Mouse (Mus musculus): ENCODE data around the gene Top2a. TPM values are rescaled to one million over a fixed set of nuclear protein-coding genes. Genes with fewer than 3 reads are reported as not detected.

Top2a gene
- polyA plus RNA-seq, 1 experiment, result 227 TPM

DNA sequence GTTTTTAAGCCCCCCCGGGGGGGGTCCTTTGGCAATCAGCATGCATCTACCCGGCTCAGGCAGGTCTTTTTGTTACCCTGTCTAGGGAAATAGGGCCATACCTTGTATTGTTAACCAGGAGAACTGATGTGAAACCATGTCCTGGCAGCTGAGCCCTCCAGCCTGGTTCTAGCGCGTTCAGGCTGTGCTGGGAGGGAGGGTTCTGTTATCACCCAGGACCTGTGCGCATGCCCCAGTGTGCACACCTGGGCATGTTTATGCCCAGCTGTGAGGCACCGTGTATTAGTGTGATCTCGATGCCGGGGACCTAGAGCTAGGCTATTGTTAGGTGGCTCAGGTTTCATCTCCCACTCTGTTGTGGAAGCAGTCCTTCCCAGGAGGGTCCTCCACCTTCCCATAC lies 62.2 kb downstream of the Top2a start:
- Histone ChIP-seq H3K4me1 (ENCODE audit: control insufficient read depth, insufficient read depth, low read length) (peaks cover 17% of the 10 kb centered on the region), H3K4me3 (ENCODE audit: insufficient read depth, low read length) (peak overlapping the region; percentile 82), H3K27ac (ENCODE audit: insufficient read depth, low read length) (peak overlapping the region; percentile 76)
- no peak for TF ChIP-seq CTCF (IDR thresholded peaks at IDR 0.05; ENCODE audit: borderline replicate concordance, insufficient read depth, low read length)
- no peak for TF ChIP-seq POLR2A (IDR thresholded peaks at IDR 0.05; ENCODE audit: low read depth, low read length)

DNA sequence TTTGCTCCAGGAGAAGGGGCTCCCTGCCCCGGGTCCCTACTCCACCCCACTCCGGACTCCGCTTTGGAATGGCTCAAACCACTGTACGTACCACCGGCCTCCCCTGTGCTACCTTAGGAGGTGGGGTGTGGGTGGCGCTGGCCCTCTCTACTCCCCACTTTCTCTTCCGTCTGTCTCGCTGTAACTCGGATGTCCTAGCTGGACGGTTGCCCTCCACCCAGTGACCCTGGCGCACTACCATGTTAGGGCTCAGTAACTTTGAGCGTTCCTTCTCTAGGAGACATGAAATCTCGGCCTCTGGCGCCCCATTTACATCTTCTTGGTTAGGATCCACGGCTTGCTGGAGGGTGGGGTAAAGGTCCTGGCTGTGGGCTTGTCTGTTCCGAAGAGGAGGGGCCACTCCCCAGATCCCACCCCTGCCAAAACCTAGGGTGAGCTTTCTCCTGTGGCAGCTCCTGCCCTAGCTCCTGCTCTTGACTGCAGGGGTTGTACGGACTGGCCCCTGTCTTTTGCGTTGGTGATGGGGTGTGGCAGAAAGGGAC lies 62.9 kb downstream of the Top2a start:
- H3K27ac ChIP-seq (ENCODE audit: insufficient read depth, low read length), result peak overlapping the region; percentile 76
- TF ChIP-seq CTCF (IDR thresholded peaks at IDR 0.05; ENCODE audit: borderline replicate concordance, insufficient read depth, low read length) (no peak), POLR2A (IDR thresholded peaks at IDR 0.05; ENCODE audit: low read depth, low read length) (peak; percentile 60; the same call in 1 of the 2 replicates)

DNA sequence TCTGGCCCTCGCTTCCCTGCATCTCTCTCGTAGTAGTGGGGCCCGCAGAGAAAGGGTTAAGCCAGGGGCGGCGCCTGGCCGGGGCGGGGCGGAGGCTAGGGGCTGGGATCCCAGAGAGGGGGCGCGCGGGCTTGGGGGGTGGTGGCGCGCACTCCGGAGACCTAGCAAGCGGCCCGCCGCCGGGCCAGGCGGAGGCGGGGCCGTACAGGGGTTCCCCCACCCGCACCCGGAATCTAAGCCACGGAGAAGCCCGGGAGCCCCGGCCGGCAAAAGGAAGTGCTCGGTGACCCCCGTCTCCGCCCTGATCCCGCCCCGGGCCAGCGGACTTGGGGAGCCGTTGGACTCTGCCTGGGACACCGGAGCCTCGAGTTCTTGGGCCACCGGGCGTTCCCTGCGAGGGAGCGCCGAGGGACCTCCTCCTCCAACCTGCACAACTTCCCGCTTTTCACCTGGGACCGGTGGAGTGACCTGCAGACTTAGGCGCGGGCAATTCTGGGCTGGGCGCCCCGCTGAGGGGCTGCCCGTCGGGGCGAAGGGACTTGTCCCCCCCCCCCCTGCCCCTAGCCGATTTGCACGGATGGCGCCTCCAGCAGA lies 63.6 kb downstream of the Top2a start:
- TF ChIP-seq POLR2A (IDR thresholded peaks at IDR 0.05; ENCODE audit: low read depth, low read length) (0 out of 2 replicates have a peak, but pooled peaks have one; percentile 24), CTCF (IDR thresholded peaks at IDR 0.05; ENCODE audit: borderline replicate concordance, insufficient read depth, low read length) (no peak)
- H3K4me3 ChIP-seq (ENCODE audit: insufficient read depth, low read length), result peak overlapping the region; percentile 82
- peak overlapping the region; percentile 76 for H3K27ac ChIP-seq (ENCODE audit: insufficient read depth, low read length)
- peaks cover 7% of the 10 kb centered on the region for H3K4me1 ChIP-seq (ENCODE audit: control insufficient read depth, insufficient read depth, low read length)

More for the DNA sequence above, 62.9 kb downstream of the Top2a start:
- Histone ChIP-seq H3K4me3 (ENCODE audit: insufficient read depth, low read length) (peak overlapping the region; percentile 82), H3K4me1 (ENCODE audit: control insufficient read depth, insufficient read depth, low read length) (peaks cover 12% of the 10 kb centered on the region)

DNA sequence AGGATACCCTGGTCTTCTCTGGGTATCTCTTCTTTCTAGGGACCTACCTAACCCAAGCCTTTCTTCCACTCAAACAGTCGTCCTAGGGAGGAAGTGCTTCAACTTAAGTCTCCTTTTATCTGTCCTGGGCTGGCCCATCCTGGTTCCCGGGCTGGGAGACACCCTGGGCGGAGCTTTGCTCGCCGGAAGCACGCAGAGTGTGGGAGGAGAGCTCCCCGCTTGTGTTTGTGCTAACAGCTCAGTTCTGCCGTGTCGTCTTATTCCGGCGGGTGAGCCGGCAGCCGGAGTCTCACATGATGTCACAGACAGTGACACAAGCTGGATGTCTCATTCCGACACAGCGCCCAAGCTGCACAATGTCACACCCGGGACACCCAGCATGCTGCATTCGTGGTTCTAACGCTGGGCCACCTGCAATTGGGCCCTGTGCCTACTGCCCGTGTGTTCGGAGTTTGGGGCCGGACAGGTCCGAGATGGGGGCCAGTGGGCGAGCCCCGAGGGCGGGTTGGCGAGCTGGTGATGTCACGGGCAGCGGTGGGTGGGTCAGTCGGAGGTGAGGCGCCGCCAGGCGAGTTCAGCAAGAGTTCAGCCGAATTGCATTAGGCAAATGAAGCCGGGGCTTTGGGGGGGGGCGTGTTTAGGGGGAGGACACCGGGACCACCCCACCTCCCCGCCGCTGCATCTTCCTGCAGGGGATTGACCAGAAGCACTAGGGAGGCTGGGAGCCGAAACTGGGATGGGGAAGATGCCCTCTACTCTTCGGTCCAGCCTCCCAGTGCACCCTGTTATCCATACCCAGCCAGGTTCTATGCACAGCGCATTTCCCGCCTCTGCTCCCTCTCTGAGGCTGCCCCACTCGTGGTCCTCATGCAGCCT lies 64.3 kb downstream of the Top2a start:
- Histone ChIP-seq H3K4me1 (ENCODE audit: control insufficient read depth, insufficient read depth, low read length) (peaks cover 6% of the 10 kb centered on the region), H3K27ac (ENCODE audit: insufficient read depth, low read length) (peak overlapping the region; percentile 66), H3K4me3 (ENCODE audit: insufficient read depth, low read length) (peak overlapping the region; percentile 82)
- no peak for TF ChIP-seq CTCF (IDR thresholded peaks at IDR 0.05; ENCODE audit: borderline replicate concordance, insufficient read depth, low read length)
- peak; percentile 85 for TF ChIP-seq POLR2A (IDR thresholded peaks at IDR 0.05; ENCODE audit: low read depth, low read length)

DNA sequence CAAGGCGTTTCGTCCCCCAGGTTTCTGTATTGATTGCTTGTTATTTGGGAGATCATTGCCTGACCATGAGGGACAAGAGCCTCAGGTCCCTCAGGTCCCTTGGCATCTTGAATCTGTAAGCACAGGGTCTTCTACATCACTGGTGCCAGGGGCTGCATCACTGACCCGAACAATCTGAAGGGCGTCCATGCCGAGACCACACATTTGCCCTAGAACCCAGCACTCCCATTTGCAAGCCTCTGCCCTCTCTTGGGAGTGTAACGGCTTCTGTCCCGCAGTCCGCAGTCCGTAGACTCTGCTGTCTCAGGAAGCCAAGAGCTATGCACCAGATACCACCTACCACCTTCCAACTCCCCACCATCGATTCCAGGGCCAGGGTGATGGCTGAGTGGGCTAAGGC lies 67.6 kb downstream of the Top2a start:
- peaks cover 12% of the 10 kb centered on the region for H3K4me1 ChIP-seq (ENCODE audit: control insufficient read depth, insufficient read depth, low read length)
- H3K27ac ChIP-seq (ENCODE audit: insufficient read depth, low read length), result no peak overlapping the region
- no peak for TF ChIP-seq CTCF (IDR thresholded peaks at IDR 0.05; ENCODE audit: borderline replicate concordance, insufficient read depth, low read length)
- TF ChIP-seq POLR2A (IDR thresholded peaks at IDR 0.05; ENCODE audit: low read depth, low read length), result no peak
- H3K4me3 ChIP-seq (ENCODE audit: insufficient read depth, low read length), result no peak overlapping the region

DNA sequence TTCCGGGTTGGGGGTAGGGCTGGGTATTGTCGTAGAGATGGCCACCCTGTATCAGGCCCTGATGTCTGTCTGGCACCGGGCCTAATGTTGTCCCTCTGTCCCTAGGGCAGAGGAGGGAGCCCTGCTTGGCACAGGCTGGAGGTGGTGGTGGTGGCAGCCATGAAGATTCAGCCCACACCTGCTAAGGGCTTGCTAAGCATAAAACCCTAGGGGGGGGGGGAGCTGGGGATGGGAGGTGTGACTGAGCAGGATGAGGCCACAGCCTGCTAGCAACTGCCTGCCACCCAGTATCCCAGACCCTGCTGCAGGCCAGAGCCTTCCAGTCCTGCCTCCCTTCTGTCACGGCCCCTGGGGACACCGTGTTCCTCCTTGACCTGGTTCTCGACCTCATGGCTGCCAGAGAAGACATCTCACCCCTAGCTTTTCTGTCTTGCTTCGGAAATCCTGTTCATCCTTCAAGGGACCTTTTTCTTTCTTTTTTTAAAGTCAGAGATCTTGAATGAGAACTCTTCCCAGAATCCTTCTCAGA lies 68.2 kb downstream of the Top2a start:
- Histone ChIP-seq H3K27ac (ENCODE audit: insufficient read depth, low read length) (no peak overlapping the region), H3K4me3 (ENCODE audit: insufficient read depth, low read length) (no peak overlapping the region), H3K4me1 (ENCODE audit: control insufficient read depth, insufficient read depth, low read length) (peaks cover 12% of the 10 kb centered on the region)
- TF ChIP-seq POLR2A (IDR thresholded peaks at IDR 0.05; ENCODE audit: low read depth, low read length) (no peak), CTCF (IDR thresholded peaks at IDR 0.05; ENCODE audit: borderline replicate concordance, insufficient read depth, low read length) (no peak)

DNA sequence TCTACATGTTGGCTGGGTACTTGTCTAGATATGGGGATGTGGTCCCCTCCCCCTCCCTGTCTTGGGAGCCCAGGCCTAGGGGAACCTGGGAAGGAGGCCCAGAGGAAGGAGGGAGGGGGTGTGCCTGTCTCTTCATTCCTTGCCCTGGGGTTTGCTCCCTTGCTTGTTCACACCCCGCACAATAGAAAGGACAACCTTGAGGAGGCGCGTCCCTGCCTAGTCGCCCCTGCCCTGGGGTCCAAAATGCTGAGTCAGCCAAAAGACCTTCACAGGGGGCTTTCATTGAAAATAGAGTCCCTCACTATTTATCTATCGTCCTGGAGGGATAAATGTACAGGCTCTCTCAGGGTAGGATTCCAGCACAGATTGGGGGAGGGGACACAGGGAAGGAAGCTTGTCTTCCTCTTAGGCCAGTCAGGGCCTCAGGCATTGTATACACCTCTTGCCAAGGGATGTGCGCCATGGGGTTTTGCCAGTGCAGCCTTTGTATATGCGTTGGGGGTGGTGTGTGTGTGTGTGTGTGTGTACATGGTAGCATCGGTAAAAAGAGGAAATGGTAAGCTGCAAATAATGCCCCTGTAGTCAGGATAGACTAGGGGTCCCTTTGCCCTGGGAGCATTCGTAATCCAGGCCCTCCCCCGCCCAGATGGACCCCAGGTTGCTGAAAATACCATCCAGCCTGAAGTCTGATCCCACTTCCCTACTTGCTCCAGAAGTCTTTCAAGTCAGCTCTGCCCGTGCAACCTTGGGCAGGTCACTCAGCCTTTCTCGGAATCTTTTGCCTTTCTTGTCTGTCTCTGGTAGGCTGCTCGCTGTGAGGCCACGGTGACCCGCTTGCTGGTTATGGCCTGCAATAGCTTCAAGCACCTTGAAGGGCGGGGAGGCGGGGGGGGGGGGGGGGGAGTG lies 68.9 kb downstream of the Top2a start:
- Histone ChIP-seq H3K4me3 (ENCODE audit: insufficient read depth, low read length) (no peak overlapping the region), H3K4me1 (ENCODE audit: control insufficient read depth, insufficient read depth, low read length) (peaks cover 12% of the 10 kb centered on the region), H3K27ac (ENCODE audit: insufficient read depth, low read length) (peak overlapping the region; percentile 59)
- TF ChIP-seq POLR2A (IDR thresholded peaks at IDR 0.05; ENCODE audit: low read depth, low read length) (no peak), CTCF (IDR thresholded peaks at IDR 0.05; ENCODE audit: borderline replicate concordance, insufficient read depth, low read length) (no peak)

DNA sequence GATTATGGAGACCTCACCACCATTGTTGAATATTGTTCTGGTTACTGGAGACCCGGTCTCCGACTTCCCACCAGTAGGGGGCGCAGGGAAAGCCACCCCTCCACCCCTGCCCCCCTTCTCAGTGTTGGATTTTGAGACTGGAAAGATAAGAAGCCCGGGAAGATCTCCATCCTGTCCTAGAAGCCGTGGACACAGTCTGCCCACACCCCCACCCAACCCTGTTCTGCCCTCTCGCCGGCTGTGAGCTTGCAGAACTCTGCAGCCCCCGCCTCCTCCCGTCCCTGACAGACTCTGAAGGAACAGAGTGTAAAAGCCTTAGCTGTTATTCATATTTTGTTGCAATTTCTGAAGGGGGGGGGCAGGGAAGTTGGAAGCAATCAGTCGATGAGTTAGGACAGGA lies 69.6 kb downstream of the Top2a start:
- H3K27ac ChIP-seq (ENCODE audit: insufficient read depth, low read length), result peak overlapping the region; percentile 59
- peaks cover 12% of the 10 kb centered on the region for H3K4me1 ChIP-seq (ENCODE audit: control insufficient read depth, insufficient read depth, low read length)
- H3K4me3 ChIP-seq (ENCODE audit: insufficient read depth, low read length), result no peak overlapping the region
- 0 out of 2 replicates have a peak, but pooled peaks have one; percentile 8 for TF ChIP-seq CTCF (IDR thresholded peaks at IDR 0.05; ENCODE audit: borderline replicate concordance, insufficient read depth, low read length)
- 0 out of 2 replicates have a peak, but pooled peaks have one; percentile 9 for TF ChIP-seq POLR2A (IDR thresholded peaks at IDR 0.05; ENCODE audit: low read depth, low read length)

DNA sequence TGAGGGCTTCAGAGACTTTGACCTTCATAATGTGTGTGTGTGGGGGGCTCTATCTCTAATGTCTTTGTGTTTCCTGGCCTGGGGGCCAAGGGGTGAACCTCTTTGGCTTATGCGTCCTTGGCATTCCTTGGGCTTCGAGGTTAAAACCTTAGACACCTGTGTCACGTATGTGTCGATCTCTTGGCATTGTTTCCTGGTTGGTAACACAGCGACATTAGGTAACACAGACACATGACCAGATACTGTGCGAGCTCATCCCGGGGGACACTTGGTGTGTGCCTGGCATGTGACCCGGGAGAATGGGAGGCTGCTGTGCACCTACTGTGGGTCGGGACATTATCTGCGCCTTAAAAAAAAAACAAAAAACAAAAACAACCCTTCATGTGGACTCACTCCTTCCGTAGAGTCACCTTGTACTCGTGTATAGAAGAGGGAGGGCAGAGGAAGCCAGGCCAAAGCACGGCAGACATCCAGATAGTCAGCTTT lies 70.1 kb downstream of the Top2a start:
- no peak for TF ChIP-seq CTCF (IDR thresholded peaks at IDR 0.05; ENCODE audit: borderline replicate concordance, insufficient read depth, low read length)
- TF ChIP-seq POLR2A (IDR thresholded peaks at IDR 0.05; ENCODE audit: low read depth, low read length), result no peak
- H3K4me1 ChIP-seq (ENCODE audit: control insufficient read depth, insufficient read depth, low read length), result peaks cover 12% of the 10 kb centered on the region
- H3K4me3 ChIP-seq (ENCODE audit: insufficient read depth, low read length), result no peak overlapping the region
- H3K27ac ChIP-seq (ENCODE audit: insufficient read depth, low read length), result no peak overlapping the region
